Mouse (Mus musculus): ENCODE data around the gene Clec2e. TPM values are rescaled to one million over a fixed set of nuclear protein-coding genes. Genes with fewer than 3 reads are reported as not detected.

Gene Clec2e
- polyA plus RNA-seq, 1 experiment from 2014 or later: not detected

DNA sequence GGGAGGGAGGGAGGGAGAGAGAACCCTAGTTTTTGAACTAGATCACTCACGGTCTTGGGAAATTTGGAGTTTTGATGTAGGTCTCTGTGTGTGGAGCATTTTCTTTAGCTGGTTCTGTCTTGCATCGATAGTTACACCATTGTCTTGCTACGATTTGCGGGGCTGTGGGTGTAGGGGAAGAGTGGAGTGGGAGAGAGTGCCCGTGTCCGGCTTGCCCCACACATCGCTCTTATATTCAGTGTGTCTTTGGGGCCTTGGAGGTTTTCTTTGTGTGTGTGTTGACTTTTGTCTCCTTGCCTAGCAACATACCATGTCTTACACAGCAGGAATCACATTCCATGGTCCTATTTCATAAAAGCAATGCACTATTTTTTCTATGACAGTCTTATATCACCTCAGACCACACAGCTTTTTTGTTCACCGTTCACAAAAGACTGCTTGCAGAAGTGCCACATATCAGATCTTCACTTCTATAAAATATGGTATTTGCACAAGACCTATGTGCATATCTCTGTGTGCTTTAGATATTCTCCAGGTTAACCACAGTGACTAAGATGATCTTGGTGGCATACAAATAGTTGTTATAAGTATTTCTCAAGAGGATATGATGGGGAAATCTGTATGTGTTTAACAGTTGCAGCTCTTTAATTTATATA, 51.0 kb downstream of the Clec2e start:
- WGBS: 7% methylated on average over 8 of the region's 8 CpGs
- H3K4me3 ChIP-seq: peak overlapping the region; percentile 48
- H3K36me3 ChIP-seq: no peaks in the 10 kb centered on the region
- no peaks in the 10 kb centered on the region for H3K9me3 ChIP-seq (replicated peaks)
- peaks cover 5% of the 10 kb centered on the region; the same call in 1 of the 2 replicates for H3K4me1 ChIP-seq
- DNase-seq (ENCODE audit: low spot score): no peak
- H3K27me3 ChIP-seq (ENCODE audit: low read depth, poor library complexity, severe bottlenecking): no peaks in the 10 kb centered on the region
- peak overlapping the region; percentile 36; the same call in 1 of the 2 replicates for H3K27ac ChIP-seq

DNA sequence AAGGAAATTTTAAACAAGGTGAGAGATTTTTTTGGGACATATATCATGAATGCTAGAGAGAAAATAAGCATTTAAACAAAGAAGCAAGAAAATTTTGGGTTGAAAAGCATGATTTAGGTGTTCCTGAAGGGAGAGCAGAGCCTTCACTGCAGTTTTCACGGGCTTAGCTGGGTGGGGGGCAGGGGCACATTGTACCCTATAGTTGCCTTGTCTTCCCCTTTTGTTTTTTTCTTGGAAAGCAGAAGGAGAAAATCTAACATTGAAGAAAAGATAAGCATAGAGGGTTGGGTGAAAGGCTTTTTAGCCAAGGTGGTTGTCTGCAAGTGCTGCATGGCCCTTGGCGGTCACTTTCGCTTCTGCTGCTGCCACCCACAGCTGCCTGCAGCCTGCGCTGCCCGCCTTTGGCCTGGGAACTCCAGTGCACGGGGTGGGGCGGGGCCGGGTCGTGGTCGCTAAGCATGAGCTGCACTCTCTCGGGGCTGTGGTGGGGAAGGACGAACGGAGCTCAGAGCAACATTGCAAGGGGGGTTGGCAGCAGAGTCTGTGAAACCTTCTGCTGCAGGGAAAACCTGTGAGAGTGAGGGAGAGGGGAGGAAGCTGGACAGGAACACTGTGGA, 51.7 kb downstream of the Clec2e start:
- no peaks in the 10 kb centered on the region for H3K9me3 ChIP-seq (replicated peaks)
- peak; percentile 80 for DNase-seq (ENCODE audit: low spot score)
- no peaks in the 10 kb centered on the region for H3K36me3 ChIP-seq
- H3K4me1 ChIP-seq: peaks cover 5% of the 10 kb centered on the region; the same call in 1 of the 2 replicates
- H3K4me3 ChIP-seq: peak overlapping the region; percentile 48
- H3K27ac ChIP-seq: peak overlapping the region; percentile 72
- H3K27me3 ChIP-seq (ENCODE audit: low read depth, poor library complexity, severe bottlenecking): no peaks in the 10 kb centered on the region
- 2% methylated on average over 13 of the region's 13 CpGs for WGBS

DNA sequence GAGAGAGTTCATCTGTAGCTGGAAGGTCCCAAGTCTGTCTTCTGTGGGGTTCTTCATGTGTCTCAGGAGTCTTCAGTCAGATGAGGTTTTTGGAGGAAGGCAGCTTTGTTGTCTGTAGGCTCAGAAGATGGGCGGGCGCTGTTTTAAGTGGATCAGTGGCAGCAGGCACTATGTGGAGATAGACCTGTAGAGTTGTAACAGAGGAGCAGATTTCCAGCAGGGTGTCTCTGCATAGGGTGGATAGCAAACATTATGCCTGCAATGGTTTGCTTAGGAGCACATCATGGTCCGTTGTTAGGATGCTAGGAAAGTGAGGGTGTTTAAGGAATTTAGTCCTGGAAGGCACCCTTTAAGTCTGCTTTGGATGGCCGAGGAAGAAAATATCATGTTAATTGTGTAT, 52.3 kb downstream of the Clec2e start:
- H3K4me3 ChIP-seq: no peak overlapping the region
- WGBS: 28% methylated on average over 4 of the region's 4 CpGs

DNA sequence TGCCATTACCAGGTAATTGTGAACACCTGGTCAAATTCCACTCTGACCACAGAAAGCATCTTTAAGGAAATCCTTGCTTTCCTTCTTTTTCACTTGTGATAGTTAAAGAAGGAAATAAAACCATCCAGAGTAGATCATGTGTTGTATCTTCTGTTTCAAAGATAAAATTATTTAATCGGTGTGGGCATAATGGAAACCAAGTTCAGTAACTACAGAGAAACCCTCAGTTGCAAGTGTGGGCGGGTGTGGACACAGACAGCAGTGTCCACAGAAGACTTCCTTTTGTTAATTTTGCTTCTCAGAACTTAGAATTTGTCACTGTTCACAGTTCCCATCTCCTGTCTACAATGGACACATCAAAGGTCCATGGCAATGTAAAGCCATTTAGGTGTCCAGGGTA, 55.1 kb downstream of the Clec2e start, which contains the start of gene Klrb1f:
TSS of gene Klrb1f (plus strand) at position 301 of the 400 bp plus-strand sequence.
- no peaks in the 10 kb centered on the region for H3K27me3 ChIP-seq (ENCODE audit: low read depth, poor library complexity, severe bottlenecking)
- no peaks in the 10 kb centered on the region for H3K9me3 ChIP-seq (replicated peaks)
- peaks cover 5% of the 10 kb centered on the region; the same call in 1 of the 2 replicates for H3K4me1 ChIP-seq
- H3K36me3 ChIP-seq: no peaks in the 10 kb centered on the region
- H3K4me3 ChIP-seq: no peak within 1 kb of the TSS
- DNase-seq (ENCODE audit: low spot score): no peak
- H3K27ac ChIP-seq: no peak within 1 kb of the TSS
- WGBS: 89% methylated on average over 2 of the region's 2 CpGs

More for the DNA sequence above, 52.3 kb downstream of the Clec2e start:
- DNase-seq (ENCODE audit: low spot score): no peak
- Histone ChIP-seq H3K27ac (no peak overlapping the region), H3K4me1 (peaks cover 5% of the 10 kb centered on the region; the same call in 1 of the 2 replicates), H3K27me3 (ENCODE audit: low read depth, poor library complexity, severe bottlenecking) (no peaks in the 10 kb centered on the region), H3K9me3 (replicated peaks) (no peaks in the 10 kb centered on the region), H3K36me3 (no peaks in the 10 kb centered on the region)

DNA sequence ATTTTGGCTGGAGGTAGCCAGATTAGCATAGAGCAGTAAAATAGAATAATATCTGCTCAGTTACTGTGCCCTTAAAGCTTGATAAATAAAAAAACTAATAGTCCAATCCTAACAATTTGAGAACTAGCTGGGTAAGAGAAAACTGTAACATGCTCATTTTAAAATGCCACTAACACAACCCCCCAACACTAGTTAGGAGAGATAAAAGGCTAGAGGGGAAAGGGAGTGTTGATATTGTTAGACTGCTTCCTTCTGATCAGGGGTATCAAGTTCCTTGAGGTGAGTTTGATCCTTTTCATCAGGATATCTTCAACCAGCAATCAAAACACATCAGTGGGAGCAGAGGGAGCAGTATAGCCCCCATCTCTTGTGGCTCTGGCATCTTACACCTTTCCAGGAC, 58.2 kb downstream of the Clec2e start:
- H3K9me3 ChIP-seq (replicated peaks): no peaks in the 10 kb centered on the region
- H3K36me3 ChIP-seq: no peaks in the 10 kb centered on the region
- DNase-seq (ENCODE audit: low spot score): no peak
- no peak overlapping the region for H3K4me3 ChIP-seq
- no peak overlapping the region for H3K27ac ChIP-seq
- H3K27me3 ChIP-seq (ENCODE audit: low read depth, poor library complexity, severe bottlenecking): no peaks in the 10 kb centered on the region
- H3K4me1 ChIP-seq: no peaks in the 10 kb centered on the region

Other genes with a start within 250 kb of the Clec2e start
- gene Clec2i, start 213.3 kb downstream of the Clec2e start, polyA plus RNA-seq (2016; fragmentation: Nextera tagmentation; extraction: Ambion mirVana): not detected in 2 replicates
- 0.59 and 0.62 TPM in 2 replicates for gene BC035044, start 209.8 kb downstream of the Clec2e start, polyA plus RNA-seq (2016; fragmentation: Nextera tagmentation; extraction: Ambion mirVana)
- not detected in 2 replicates for gene Clec2g, start 166.5 kb downstream of the Clec2e start, polyA plus RNA-seq (2016; fragmentation: Nextera tagmentation; extraction: Ambion mirVana)
- 0.35 TPM in 1 of 2 replicates, not detected in the other for gene Klrb1f, start 55.0 kb downstream of the Clec2e start, polyA plus RNA-seq (2016; fragmentation: Nextera tagmentation; extraction: Ambion mirVana)
- gene Clec2d, start 79.7 kb upstream of the Clec2e start, polyA plus RNA-seq (2016; fragmentation: Nextera tagmentation; extraction: Ambion mirVana): not detected in 2 replicates
- gene Cd69, start 174.5 kb upstream of the Clec2e start, polyA plus RNA-seq (2016; fragmentation: Nextera tagmentation; extraction: Ambion mirVana): 0.16 TPM in 1 of 2 replicates, not detected in the other
- gene 4922502D21Rik, start 230.9 kb upstream of the Clec2e start, polyA plus RNA-seq (2016; fragmentation: Nextera tagmentation; extraction: Ambion mirVana): not detected in 2 replicates
- 0.11 and 0.51 TPM in 2 replicates for gene Clec12a, start 241.8 kb upstream of the Clec2e start, polyA plus RNA-seq (2016; fragmentation: Nextera tagmentation; extraction: Ambion mirVana)